Mouse (Mus musculus): ENCODE data around the gene Fbxo10. TPM values are rescaled to one million over a fixed set of nuclear protein-coding genes. Genes with fewer than 3 reads are reported as not detected.
"Not testable (repeated sequence)": the region's sequence is repeated elsewhere in the genome, so short reads cannot be mapped to it uniquely, and the experiment has no call there.

The Fbxo10 gene
- total RNA-seq (2017), result 5.2 and 7.8 TPM in 2 replicates

DNA sequence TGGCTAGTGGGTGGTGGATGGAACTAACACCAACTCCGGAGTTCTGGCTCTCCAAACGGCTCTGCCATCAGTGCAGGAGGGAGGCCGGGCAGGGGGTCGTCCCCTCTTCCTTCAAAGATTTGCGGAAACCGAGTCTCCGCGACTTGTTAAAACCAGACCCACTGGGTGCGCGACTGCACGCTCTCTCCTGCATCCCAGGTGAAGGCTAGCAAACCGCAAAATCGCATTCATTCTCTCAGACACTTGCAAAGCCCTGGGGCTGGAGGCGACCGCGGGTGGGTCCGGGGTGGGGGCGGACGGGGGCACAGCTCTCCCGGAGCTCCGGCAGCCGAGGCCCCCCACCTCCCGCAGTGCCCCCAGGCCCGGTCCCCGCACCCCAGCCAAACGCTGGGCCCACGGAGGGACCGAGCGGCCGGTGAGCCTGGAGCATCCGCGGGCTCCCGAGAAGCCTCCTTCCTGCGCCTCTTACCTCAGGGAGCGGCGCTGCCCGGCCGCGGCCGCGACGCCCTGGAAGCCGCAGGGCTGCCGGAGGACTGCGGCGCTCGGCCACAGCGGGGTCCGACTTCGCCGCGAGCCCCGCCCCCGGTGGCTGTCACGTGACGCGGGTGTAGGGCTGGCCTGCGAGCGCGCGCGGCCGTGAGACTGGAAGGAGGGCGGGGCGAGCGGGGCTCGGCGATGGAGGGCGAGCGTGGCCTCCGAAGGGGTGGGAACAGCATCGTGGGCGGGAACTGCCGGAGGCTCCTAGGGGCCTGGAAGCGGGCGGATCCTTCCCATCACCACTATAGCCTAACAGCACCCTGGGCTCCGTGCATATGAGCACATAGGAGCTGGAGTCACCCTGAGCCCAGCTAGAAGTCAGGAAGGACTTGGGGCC lies at the start of gene Fbxo10:
Fbxo10 (minus strand) TSS at position 584 of the 874 bp plus-strand sequence.
- ATAC-seq (replicated peaks in 1 of 2; ENCODE audit: insufficient read depth in 1 of 2, low FRiP score in 2 of 2, low TSS enrichment in 1 of 2, low read depth in 1 of 2, poor library complexity in 2 of 2, severe bottlenecking in 2 of 2), result peak; percentile 90 to 97

DNA sequence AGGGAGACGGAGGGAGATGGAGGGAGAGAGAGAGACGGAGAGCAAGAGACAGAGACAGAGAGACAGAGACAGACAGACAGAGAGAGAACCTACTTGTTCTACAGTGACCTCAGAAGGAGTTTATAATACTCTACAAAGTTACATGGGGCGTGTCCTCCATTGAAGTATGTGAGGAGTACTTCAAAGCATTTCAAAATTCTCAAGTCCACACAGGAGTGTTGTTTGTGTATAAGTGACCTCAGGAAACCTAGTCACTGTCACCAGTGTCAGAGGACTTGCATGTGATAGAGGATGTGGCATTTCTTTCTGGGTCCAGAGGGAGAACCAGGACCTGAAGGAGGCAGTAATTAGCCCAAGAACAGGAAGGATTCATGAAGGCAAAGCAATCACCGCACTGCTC lies 46.6 kb upstream of the Fbxo10 start:
- ATAC-seq (replicated peaks in 1 of 2; ENCODE audit: insufficient read depth in 1 of 2, low FRiP score in 2 of 2, low TSS enrichment in 1 of 2, low read depth in 1 of 2, poor library complexity in 2 of 2, severe bottlenecking in 2 of 2), result no peak

DNA sequence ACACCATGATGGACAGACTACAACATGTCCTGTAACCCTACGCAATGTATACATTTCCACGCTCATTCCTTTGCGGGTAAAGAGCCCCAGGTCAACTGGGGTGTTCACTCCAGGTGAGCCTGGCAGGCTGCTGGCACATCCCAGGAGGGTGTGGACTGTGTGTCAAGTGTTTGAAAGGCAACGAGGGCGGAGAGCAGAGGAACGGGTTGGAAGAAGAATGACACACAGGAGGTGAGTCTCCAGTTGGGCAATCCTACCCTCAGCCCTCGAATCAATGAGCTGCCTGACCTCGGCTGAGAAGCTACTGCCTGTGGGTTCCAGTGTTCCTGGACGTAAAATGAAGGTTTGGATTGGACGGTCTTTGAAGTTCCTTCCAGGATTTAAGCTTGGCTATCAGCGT lies 36.9 kb upstream of the Fbxo10 start:
- no peak for ATAC-seq (replicated peaks in 1 of 2; ENCODE audit: insufficient read depth in 1 of 2, low FRiP score in 2 of 2, low TSS enrichment in 1 of 2, low read depth in 1 of 2, poor library complexity in 2 of 2, severe bottlenecking in 2 of 2)

DNA sequence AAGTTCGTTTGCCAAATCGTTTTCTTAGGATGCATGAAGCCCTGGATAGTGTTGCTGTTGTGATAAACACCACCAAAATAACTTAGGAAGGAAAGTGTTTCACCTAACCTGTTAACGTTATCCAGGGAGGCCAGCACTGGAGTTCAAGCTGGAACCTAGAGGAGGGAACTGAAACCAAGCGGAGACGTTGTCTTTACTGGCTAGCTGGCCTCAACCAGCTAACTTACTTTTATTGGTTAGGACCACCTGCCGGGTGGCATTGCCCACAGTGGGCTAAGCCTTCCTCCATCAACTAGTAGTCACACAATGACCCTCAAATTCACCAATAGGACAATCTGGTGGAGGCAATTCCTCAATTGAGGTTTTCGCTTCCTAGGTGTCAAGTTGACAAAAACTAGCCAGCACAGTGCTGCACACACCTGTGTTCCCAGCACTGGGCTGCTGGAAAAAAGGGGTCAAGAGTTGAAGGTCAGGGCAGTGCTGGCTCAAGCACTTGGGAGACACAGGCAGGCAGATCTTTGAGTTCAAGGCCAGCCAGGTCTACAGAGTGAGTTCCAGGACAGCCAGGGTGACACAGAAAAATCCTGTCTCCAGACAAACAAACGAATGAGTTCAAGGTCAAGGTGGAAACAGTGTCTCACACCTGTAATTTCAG lies 24.2 kb upstream of the Fbxo10 start:
- no peak for ATAC-seq (replicated peaks in 1 of 2; ENCODE audit: insufficient read depth in 1 of 2, low FRiP score in 2 of 2, low TSS enrichment in 1 of 2, low read depth in 1 of 2, poor library complexity in 2 of 2, severe bottlenecking in 2 of 2)

DNA sequence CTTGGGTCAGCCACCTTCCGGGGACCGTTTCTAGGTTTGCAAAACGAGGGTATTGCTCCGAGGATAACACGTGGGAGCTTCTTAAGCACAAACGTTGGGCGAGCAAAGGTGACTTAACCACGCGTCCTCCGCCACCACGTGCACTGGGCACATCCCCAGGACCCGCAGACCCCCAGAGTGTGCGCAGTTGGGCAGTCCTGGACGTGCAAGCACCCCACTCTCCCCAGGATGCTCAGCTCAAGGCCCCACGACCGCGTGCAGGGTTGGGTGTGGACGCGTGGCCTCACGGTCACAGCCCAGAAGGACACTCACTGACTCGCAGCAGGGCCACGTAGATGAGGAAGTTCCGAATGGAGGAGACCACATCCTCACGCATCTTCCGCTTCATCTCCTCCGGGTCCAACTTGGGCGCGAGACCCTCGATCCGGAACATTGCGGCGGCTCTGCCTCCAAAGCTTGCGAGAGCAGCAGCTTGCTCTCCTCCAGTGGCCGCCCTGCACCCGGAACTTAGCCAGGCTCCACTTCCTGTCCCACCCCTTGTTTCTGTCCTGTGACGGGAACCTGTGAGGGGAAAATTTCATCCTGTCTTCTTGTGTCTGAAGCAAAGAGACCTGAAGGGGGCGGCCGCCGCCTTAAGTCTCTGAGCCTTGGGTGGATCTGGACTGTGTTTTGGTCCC lies 23.3 kb upstream of the Fbxo10 start, which contains the start of gene Tomm5:
Tomm5 (minus strand) TSS at position 514 of the 677 bp plus-strand sequence.
- ATAC-seq (replicated peaks in 1 of 2; ENCODE audit: insufficient read depth in 1 of 2, low FRiP score in 2 of 2, low TSS enrichment in 1 of 2, low read depth in 1 of 2, poor library complexity in 2 of 2, severe bottlenecking in 2 of 2), result peak; percentile 98

DNA sequence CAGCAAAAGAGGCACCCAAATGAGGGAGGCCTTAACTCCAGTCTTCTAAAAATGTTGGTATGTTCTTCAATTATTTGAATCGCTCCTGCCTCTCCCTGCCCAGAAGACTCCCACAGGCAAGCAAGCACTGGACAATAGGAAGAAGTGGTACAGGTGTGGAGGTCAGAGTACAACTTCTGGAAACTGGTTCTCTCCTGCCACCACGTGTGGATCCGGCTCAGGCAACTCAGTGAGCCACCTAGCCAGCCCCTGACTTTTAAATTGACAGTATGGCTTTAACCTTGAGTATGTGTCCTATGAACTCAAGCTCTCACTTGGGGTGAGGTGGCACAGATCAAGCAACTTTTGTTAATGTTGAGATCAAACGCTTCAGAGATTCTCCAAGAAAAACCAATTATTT lies 22.7 kb upstream of the Fbxo10 start:
- ATAC-seq (replicated peaks in 1 of 2; ENCODE audit: insufficient read depth in 1 of 2, low FRiP score in 2 of 2, low TSS enrichment in 1 of 2, low read depth in 1 of 2, poor library complexity in 2 of 2, severe bottlenecking in 2 of 2), result no peak

DNA sequence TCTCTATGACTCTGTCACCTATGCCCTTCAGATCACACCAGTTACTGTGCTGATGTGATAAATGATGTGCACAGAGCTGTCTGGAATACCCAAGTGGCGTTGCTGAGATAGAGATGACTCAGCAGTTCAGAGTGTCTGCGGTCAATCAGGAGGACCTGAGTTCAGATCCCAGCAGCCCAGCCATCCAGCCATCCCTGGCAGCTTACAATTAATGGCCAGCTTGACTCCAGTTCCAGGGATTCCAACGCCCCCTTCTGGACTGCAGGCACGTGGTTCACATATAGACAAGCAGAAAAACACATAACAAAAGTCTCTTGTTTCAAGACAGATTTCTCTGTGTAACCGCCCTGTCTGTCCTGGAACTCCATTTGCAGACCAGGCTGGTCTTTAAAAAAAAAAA lies 22.0 kb upstream of the Fbxo10 start:
- no peak for ATAC-seq (replicated peaks in 1 of 2; ENCODE audit: insufficient read depth in 1 of 2, low FRiP score in 2 of 2, low TSS enrichment in 1 of 2, low read depth in 1 of 2, poor library complexity in 2 of 2, severe bottlenecking in 2 of 2)

DNA sequence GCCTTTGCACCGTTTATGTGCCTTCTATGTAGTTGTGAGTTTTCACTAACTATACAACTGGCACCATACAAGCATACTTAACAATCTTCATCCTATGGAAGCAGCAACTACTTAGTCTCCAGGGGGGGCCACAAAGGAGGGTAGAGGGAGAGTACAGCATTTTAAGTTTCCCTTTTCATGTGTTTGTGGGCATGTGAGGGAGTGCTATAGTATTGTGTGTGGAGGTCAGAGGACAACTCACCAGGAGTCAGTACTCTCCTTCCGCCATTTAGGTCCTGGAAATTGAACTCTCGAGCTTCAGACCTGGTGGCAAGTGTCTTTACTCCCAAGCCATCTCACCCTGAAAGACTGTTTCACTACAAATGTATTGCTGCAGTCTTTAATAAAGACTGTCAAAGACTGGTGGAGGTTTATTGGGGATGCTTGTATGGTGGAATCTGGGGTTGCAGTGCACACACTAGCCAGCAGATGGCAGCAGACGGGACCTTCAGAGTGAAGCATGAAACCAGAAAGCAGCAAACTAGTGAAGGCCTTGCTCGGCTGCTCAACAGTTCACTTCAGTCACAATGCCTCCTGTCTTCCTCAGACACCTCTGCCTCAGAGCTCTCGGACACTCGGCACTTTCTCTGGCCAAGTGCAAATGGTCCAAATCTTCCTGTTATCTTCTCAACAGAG lies 12.9 kb upstream of the Fbxo10 start:
- peak; percentile 75 to 89 for ATAC-seq (replicated peaks in 1 of 2; ENCODE audit: insufficient read depth in 1 of 2, low FRiP score in 2 of 2, low TSS enrichment in 1 of 2, low read depth in 1 of 2, poor library complexity in 2 of 2, severe bottlenecking in 2 of 2)

DNA sequence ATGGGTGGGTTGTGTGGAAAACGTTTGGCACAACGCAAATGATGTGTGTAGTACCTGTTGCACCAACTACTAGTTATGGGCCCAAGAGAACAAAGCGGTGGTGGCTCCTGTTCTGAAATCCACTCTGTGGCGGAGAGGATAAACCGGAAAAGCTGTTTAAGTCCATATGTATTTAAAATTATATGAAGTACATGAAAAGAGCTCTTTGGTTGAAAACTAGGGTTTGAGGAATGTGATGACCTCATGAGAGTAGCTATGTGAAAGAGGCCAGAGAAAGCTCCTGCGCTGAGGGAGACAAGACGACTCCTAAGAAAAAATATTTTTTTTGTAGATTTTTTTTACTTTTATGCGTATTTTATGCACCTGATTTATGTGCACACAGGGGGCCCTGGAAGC lies 489 bp upstream of the Fbxo10 start:
- no peak for ATAC-seq (replicated peaks in 1 of 2; ENCODE audit: insufficient read depth in 1 of 2, low FRiP score in 2 of 2, low TSS enrichment in 1 of 2, low read depth in 1 of 2, poor library complexity in 2 of 2, severe bottlenecking in 2 of 2)

DNA sequence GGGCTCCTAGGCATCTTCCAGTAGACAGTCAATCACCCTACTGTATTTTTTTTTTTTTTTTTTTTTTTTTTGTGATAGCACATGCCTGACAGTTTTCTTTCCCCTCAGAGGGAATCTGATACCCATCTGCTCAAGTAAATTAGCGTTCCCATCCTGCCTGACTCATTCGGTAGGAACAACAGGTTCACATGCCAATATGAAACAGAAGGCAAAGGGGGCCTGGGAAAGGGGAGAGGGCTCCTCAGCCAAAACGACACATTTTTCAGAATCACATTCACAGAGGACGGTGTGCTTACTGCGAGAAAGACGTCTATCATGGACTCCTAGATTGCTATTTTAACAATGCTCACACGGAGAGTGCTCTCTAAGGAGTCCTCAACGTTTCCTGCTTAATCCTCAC lies 917 bp downstream of the Fbxo10 start:
- no peak for ATAC-seq (replicated peaks in 1 of 2; ENCODE audit: insufficient read depth in 1 of 2, low FRiP score in 2 of 2, low TSS enrichment in 1 of 2, low read depth in 1 of 2, poor library complexity in 2 of 2, severe bottlenecking in 2 of 2)

DNA sequence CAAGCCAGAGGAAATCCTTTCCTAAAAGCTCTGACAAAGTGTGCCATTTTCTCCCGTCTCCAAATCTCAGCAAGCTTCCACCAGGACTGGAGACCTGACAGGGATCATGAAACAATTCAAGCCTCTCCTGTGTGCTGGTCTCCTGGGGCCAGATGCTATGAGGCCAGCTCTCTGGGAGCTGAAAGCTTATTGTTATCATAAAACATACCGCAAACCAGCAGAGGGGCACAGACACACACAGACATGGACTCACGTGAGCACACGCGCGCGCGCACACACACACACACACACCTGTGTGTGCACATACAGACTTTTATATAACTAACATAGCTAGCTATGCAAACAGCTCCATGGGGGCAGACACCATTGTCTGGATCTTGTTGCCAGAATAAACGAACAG lies 1.5 kb downstream of the Fbxo10 start:
- no peak for ATAC-seq (replicated peaks in 1 of 2; ENCODE audit: insufficient read depth in 1 of 2, low FRiP score in 2 of 2, low TSS enrichment in 1 of 2, low read depth in 1 of 2, poor library complexity in 2 of 2, severe bottlenecking in 2 of 2)

DNA sequence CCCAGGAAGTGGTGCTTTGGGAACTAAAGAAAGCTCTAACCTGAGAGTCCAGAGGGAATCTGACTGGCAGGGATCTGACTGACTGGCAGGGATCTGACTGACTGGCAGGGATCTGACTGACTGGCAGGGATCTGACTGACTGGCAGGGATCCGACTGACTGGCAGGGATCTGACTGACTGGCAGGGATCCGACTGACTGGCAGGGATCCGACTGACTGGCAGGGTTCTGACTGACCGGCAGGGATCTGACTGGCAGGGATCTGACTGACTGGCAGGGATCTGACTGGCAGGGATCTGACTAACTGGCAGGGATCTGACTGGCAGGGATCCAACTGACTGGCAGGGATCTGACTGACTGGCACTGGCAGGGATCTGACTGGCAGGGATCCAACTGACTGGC lies 3.4 kb downstream of the Fbxo10 start:
- not testable (repeated sequence) for ATAC-seq (replicated peaks in 1 of 2; ENCODE audit: insufficient read depth in 1 of 2, low FRiP score in 2 of 2, low TSS enrichment in 1 of 2, low read depth in 1 of 2, poor library complexity in 2 of 2, severe bottlenecking in 2 of 2)

DNA sequence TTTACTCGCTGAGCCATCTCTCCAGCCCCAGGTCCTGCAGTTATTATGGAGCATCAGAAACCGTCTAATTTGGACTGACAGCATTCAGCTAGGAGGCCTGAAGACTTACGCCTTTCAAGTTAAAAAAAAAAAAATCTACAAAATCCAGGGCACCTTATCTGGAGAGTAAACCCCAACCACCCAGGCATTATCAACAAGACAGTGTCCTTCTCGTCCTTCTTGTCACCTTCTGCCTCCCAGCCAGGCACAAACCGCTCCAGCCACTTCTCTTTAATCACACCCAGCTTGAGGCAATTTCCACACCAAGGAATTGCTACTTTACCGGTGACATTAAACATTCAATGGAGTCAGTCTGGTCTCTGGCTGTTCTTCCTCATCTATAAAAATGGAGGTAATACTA lies 10.9 kb downstream of the Fbxo10 start:
- no peak for ATAC-seq (replicated peaks in 1 of 2; ENCODE audit: insufficient read depth in 1 of 2, low FRiP score in 2 of 2, low TSS enrichment in 1 of 2, low read depth in 1 of 2, poor library complexity in 2 of 2, severe bottlenecking in 2 of 2)

DNA sequence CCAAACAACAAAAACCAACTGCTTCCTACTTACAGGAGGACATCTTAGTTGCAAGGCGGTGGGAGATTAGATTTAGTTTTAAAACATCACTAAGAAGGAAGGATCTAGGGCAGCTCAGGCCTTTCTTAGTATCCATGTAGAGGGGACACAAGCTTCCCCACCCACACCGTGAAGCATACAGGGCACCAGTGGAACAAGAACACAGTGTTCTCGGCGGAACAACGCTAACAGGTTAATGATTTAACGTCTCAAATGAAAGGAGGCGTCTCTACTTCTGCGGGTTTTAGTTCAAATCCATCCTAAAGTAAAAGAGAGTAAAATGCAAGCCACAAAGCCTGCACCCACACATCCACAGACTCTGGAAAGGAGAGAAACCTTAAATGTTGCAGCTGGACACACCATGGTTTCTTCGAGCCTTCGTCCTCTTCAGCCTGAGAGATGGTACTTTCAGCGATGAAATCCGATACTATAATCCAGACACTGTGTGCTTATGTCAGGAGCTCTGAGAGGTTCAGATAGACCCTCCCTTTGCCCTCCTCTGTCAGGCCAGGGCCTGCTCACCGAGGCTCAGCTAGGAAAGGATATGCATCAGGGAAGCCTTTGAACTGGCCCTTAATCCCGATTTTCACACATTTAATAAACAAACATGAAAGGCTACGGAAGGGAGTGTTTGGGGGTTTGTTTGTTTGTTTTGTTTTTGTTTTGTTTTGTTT lies 12.0 kb downstream of the Fbxo10 start:
- no peak for ATAC-seq (replicated peaks in 1 of 2; ENCODE audit: insufficient read depth in 1 of 2, low FRiP score in 2 of 2, low TSS enrichment in 1 of 2, low read depth in 1 of 2, poor library complexity in 2 of 2, severe bottlenecking in 2 of 2)

DNA sequence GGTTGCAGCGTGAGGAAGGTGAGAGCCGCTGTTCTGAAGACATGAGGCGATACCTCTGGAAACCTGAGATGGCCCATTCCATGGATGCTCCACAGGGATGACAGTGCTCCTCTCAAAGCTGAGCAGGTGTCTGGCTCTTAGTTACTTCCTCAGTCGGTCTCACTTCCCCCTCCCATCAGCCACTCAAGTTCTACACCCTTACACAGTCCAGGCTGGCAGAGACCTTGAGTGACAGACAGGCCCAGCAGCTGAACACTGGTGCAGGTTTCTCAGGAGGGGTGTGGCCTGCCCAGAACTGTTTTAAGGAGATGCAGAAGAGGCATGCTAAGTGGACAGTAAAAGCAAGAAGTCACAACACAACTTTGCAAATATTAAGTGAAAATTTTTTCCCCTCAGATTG lies 16.7 kb downstream of the Fbxo10 start:
- peak; percentile 37 to 60; a peak in 3 of 4 replicates for ATAC-seq (replicated peaks in 1 of 2; ENCODE audit: insufficient read depth in 1 of 2, low FRiP score in 2 of 2, low TSS enrichment in 1 of 2, low read depth in 1 of 2, poor library complexity in 2 of 2, severe bottlenecking in 2 of 2)

DNA sequence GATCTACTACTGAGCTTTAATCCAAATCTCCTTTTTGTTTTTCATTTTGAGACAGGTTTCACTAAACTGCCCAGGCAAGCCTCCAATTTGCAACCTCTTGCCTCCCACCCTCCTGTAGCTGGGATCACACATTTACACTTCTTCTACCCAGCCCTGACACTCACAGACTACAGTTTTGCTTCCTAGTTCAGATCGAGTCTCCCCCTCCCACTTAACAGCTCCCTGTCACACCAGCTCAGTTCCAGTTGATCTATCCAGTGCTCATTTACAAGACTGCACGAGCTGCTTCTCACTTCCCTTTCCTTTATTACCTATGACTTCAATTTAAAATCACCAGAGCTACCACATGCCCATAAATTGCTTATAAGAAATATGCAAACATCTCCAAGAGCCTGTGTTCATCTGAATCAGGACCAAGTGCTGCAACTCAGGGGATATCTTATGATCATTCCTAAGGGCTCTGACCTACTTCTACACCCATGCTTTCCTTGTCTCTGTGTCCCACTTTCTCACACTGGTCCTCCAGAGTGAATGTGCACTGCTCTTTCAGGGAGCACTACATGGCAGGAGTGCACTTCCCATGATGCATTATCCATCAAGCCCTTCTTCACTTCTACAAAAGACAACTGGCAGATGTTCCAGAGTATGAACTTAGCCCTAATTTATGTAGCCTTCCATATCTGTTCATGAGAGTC lies 18.2 kb downstream of the Fbxo10 start:
- ATAC-seq (replicated peaks in 1 of 2; ENCODE audit: insufficient read depth in 1 of 2, low FRiP score in 2 of 2, low TSS enrichment in 1 of 2, low read depth in 1 of 2, poor library complexity in 2 of 2, severe bottlenecking in 2 of 2), result no peak

DNA sequence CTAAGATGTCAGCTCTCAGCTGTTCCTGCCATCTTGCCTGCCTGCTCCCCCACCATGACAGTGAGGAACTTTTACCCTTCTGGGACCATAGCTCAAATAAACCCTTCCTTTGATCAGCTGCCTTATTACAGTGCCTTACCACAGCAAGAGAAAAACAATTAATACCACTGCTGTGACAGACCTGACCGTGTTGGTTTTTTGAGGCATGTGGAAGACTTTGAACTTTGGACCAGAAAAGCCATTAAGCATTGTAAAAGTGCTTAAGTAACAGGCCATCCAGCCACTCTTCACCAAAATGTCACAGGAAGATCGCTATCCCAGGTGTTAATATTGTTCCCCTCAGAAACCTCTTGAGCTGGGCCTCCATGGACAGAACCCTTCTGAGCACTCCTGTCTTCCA lies 19.8 kb downstream of the Fbxo10 start:
- ATAC-seq (replicated peaks in 1 of 2; ENCODE audit: insufficient read depth in 1 of 2, low FRiP score in 2 of 2, low TSS enrichment in 1 of 2, low read depth in 1 of 2, poor library complexity in 2 of 2, severe bottlenecking in 2 of 2), result no peak

All from hematopoietic stem cell, adult 5-6 weeks (primary cell).